Mouse (Mus musculus) ovary, postnatal 14 days (tissue): ENCODE measurements around the gene Gba.
A peak's percentile ranks its signal among the peaks of the same experiment; 100 is the strongest.
"Not testable (repeated sequence)": the region's sequence is repeated elsewhere in the genome, so short reads cannot be mapped to it uniquely, and the experiment has no call there.

Experiments used
- DNase-seq: peaks from one replicate; pipeline ENCODE4 v3.0.0; 2022; ENCODE audit warnings: low spot score

Gene Gba

DNA sequence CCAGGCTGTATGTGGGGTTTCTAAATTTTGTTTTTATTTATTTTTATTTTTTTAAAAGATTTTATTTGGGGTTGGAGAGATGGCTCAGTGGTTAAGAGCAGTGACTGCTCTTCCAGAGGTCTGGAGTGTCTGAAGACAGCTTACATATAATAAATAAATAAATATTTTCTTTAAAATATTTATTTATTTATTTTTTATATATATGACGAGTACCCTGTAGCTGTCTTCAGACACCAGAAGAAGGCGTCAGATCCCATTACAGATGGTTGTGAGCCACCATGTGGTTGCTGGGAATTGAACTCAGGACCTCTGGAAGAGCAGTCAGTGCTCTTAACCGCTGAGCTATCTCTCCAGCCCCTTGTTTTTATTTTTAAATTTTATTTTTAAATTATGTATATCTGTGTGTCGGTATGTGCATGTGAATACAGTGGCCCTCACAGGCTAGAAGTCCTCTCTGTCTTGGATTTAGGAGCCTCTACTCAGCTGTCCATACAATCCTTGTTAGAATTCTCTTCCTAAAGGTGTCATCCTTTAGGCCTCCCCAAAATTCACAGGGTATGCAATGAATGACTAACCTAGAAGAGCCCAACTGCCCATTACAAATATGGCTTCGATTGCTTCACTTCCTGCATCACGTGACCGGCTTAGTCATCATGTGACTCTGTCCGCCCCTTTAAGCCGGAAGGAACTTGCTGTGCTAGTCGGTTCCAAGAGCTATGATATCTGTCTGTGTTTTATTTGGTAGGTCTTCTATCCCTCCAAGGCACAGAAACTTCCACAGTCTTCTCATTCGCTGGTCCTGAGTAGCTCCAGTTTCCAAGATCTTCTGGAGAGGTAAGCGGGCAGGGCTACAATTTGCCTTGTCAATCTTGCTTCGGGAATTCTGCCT, at the start of gene Gba:
Gene Gba, plus strand, starts transcription at position 676 of the 889 bp plus-strand sequence.
- DNase-seq = peak; percentile 82

DNA sequence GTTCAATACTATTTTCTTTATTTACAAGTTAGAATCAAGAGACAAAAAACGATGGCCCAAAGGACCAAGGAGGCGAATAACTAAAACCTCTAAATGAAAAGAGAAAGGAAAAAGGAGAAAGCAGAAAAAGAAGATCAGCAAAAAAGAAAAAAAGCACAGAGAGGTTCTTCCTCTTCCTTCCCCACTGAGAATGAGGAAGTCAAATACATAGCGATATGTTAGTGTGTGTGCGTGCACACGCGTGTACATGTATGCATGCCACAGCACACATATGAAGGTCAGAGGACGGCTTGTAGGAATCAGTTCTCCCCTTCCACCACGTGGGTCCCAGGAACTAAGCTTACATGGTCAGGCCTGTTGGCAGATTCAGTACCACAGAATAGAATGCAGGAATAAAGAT, 45.8 kb upstream of the Gba start:
- no peak for DNase-seq

DNA sequence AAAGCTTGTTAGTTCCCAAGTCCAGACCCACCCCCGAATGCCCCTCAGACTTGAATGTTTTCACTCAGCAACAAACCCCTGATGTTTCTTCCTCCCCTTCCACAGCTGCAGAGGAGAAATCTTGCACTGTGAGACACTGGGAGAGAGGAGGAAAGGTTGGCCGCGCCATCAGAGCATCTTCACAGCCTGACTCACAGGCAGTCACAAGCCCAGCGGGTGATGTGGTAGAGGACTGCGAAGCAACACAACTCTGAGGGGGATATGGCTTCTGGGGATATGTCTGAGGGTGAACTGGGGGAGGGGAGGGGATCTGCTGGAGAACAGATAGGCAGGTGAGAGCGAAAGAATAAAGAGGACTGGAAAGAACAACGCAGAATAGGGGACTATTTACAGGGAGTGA, 44.1 kb upstream of the Gba start:
- no peak for DNase-seq

DNA sequence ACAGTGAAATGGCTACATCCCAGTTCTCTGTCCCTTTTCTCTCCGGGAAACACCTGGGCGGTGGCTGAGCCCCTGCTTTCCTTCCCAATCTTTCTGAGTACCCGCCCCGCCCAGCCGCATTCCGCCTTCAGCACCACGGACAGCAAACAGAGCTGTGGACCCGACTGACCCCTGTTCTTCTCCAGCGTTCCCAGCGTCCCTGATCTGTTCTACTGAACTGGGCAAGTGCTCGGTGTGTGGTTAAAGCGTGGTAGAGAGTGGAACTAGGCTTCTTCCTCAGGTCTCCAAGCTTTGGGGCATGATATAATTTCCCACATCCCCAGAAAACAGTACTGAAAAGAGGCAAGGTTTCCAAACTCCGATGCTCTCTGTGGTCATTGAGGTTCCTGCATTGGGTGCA, 43.5 kb upstream of the Gba start:
- peak; percentile 58 for DNase-seq

DNA sequence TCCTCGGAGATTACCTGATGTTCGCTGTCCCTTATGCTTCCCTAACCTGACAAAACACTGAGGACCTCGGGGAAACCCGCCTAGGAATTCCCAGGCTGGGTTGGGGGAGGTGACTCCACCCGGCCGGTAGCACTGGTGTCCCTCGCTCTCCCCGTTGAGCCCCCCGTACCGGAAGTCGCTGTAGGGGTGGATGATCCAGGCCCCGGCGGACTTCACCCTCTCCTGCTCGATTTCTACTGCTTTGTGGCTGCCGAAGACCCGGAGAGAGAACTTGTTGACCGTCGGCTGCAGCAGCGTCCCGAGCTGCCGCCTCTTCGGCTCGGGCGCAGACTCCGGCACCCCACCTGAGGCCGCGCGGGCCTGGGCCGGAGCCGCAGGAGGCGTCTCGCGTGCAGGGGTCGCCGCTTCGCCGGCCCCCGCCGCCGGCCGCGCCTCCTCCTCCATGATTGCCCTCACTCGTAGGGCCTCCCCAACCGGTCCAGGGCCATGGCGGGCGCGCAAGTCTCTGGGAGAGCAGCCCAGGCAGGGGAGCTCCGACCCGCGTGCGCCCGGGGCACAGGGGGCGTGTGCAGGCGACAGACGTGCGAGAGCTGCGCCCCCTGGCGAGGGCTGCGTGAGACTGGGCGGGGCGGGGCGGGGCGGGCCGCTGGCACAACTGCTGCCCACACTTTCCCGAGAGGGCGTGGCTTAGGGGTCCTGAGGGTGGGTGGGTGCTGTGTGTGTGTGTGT, 42.9 kb upstream of the Gba start, which contains the start of gene Hcn3:
Gene Hcn3, minus strand, starts transcription at position 581 of the 729 bp plus-strand sequence.
- DNase-seq = peak; percentile 55

DNA sequence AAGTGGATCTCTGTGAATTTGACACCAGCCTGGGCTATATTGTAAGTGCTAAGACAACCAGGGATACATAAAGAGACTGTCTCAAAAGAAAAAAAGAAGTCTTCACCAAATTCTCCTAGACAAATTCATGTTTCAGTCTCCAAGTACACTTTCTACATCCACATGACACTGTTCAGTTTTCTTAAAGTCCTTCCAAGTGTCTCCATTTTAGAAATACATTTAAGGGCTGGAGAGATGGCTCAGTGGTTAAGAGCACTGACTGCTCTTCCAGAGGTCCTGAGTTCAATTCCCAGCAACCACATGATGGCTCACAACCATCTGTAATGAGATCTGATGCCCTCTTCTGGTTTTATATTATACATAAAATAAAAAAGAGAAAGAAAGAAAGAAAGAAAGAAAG, 41.5 kb upstream of the Gba start:
- not testable (repeated sequence) for DNase-seq

DNA sequence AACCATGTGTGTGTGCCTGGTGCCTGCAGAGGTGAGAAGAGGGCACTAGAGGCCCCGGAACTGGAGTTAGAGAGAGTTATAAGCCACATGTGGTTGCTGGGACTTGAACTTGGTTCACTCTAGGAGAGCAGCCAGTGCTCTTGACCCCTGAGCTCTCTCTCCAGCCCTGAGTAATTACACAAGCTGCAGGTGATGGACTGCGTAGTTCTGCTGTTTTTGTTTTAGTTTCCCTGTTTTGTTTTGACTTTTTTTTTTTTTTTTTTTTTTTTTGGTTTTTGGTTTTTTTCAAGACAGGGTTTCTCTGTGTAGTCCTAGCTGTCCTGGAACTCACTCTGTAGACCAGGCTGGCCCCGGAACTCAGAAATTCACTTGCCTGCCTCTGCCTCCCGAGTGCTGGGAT, 40.9 kb upstream of the Gba start:
- no peak for DNase-seq

DNA sequence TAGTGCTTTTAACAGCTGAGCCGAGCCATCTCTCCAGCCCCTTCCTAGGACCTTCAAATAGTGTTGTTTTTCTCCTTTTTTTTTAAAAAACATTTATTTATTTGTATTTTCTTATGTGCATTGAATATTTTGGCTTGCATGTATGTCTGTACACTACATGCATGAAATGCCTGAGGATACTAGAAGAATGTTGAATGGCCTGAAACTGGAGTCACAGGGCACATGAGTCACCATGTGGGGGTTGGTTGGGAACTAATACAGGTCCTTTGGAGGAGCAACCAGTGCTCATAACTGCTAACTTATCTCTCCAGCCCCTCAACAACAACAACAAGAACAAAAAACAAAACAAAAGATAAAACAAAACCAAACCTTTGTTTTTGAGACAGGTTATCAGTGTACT, 39.6 kb upstream of the Gba start:
- no peak for DNase-seq

DNA sequence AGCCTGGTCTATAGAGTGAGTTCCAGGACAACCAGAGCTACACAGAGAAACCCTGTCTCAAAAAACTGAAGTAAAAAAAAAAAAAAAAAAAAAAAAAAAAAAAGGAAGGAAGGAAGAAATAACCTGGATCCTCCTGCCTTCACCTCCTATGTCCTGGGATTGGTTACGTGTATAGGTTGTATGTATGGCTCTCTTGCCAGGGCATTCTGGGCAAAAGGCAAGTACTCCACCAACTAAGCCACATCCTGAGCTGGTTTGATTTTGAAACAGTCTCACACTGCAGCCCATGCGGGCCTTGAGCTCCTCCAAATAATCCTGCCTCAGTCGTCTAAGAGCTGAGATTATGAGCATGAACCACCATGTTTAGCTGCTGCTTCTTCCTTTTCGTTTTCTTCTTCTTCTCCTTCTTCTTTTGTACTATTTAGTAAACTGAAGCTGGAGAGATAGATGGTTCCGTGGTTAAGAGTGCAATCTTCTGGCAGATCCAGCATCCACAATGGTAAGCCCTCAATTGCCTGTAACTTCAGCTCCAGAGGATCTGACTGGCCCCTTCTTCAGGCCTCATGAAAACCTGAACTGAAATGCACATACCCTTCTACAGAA, 39.0 kb upstream of the Gba start:
- DNase-seq = no peak

DNA sequence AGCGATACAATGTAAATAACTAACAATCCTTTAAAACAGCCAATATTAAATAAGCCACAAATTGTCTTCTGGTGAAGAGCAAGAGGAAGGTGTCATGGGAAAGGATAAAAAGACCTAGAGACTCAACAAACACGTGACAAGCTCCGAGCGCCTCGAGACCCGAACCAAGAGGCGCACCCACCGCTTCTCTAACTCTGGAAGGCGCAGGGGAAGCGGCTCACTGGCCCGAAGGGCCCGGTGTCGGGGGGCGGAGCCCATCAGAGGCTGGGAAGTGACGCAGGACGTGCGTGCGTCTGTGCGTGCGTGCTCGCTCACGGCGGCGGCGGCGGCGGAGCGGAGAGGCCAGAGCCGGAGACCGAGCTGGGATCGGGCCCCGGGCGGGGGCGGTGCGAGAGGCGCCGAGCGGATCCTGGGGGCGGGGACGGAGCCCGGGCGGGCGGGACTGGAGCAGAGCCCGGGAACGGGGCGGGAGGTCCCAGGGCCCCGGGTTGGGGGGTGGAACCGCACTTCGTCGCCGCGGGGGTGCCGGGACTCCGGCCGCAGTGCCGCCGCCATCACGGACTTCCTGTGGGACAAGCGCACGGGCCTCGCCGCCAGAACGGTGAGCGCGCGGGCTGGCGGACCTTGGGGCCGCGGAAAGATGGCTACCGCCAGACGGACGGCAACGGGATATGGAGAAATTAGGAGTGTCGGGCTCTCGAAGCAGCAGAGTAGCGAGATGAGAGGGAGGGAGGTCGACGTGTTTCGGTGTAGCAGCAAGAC, 38.0 kb upstream of the Gba start, which contains the start of gene Clk2:
Gene Clk2, plus strand, starts transcription at position 290 of the 762 bp plus-strand sequence.
- DNase-seq = peak; percentile 88

DNA sequence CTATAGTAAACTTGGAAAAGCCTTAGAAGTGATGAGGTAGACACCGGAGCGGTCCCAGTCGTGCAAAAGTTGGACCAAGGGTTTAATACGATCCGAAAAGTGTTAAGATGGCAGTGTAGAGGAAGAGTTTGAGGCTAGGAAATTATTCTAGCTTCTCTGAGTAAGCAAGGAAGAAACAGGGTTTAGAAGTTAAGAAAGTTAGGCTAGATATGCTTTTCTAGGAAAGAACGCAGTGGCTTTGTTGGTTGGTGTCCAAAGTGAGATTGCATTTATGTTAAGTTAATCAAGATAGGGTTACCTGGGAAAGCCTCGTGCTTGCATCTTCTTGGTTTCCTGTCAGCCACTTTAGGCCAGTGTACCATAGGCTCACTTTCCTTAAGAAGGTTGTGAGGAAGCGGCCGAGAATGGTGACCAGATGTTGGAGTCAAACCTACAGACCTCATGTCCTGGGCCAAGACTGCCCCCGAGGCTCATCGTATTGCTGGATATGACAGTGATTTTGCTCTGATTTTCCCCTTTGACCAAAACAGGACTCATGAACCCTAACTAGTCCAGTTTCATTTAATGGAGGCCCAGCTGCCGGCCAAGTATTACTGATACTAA, 37.4 kb upstream of the Gba start:
- DNase-seq = no peak

DNA sequence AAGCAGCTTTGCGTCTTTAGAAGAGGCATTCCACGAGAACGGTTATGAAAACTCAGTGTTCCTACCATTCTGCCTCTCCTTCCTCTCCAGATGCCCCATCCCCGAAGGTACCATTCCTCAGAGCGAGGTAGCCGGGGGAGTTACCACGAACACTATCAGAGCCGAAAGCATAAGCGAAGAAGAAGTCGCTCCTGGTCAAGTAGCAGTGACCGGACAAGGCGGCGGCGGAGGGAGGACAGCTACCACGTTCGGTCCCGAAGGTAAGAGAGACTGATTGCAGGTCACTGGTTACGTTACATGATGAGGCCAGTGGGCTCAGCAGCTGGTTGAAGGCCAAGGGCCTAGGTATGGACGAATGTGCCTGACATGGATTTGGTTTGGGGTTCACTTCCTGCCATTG, 35.8 kb upstream of the Gba start:
- DNase-seq = no peak

DNA sequence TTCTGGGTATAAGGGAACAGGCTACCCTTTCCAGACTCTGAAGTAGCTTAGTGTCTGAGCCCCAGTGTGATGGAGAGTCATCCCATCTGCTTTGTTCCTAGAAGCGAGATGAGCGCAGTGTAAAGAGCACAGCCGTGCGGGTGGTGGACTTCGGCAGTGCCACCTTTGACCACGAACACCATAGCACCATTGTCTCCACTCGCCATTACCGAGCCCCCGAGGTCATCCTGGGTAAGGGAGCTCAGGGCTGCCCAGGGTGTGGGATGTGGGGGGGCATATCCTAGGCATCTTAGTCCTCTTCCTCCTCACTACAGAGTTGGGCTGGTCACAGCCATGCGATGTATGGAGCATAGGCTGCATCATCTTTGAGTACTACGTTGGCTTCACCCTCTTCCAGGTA, 27.9 kb upstream of the Gba start:
- DNase-seq = no peak

DNA sequence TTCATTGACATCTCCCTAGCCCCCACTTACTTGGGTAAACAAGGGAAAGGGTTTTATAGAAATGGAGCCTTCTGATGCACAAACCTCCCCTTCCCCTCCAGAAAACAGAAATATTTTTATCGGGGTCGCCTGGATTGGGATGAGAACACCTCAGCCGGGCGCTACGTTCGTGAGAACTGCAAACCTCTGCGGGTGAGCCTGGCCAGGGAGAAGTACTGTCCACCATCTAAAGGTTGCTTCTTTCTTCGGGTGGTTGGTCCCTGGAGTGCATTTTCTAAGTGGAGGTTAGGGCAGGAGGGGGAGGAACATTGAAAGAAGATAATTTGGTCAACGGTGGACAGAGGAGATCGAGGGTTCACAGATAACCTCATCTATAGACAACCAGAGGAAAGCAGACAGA, 27.2 kb upstream of the Gba start:
- DNase-seq = no peak

DNA sequence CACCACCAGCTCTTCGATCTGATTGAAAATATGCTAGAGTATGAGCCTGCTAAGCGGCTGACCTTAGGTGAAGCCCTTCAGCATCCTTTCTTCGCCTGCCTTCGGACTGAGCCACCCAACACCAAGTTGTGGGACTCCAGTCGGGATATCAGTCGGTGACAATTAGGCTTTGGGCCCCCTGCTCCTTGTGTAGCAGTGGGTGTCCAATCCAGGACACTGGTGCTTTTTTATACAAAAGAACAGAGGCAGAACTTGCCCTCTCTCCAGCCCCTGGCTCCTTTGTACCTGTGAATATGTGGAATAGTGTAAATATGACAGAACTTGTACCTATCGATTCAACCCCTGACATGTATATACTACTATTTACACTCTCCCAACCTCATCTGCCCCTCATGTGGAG, 26.3 kb upstream of the Gba start:
- no peak for DNase-seq

DNA sequence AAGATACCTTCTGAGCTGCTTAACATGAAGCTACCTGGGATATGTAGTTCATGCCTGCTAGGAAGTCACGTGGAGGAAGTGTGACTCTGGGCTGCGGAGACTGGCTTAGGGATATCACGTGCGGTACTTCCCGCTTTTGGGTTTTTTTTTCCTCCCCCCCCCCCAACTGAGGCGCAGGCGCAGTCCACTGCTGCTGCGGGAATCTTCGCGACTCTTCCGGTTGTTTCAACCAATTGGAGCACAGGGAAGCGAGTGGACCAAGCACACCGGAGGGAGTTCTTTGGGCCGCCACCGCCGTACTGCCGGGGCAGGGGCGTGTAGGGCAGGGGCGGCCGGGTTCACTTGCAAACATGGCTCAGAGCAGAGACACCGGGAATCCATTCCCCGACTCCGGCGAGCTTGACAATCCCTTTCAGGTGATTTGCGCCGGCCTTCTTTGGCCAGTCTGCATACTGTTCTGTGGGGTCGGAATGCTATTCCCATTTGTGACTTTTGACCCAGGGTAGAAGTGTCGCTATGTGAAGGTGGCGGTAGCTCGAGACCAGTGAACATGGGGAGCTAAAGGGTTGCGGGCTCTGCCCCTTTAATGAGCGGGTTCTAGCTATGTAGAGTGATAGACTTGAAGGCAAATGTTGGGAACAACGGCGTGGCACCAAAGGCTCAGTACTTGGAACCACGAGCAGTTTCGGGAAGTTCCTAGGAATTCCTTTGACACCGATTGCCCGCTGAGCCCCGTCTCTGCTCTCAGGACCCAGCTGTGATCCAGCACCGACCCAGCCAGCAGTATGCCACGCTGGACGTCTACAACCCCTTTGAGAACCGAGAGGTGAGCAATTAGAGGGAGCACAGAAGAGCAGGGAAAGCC, 25.3 kb upstream of the Gba start, which contains the start of gene Scamp3:
Gene Scamp3, plus strand, starts transcription at position 232 of the 865 bp plus-strand sequence.
- peak; percentile 69 for DNase-seq

DNA sequence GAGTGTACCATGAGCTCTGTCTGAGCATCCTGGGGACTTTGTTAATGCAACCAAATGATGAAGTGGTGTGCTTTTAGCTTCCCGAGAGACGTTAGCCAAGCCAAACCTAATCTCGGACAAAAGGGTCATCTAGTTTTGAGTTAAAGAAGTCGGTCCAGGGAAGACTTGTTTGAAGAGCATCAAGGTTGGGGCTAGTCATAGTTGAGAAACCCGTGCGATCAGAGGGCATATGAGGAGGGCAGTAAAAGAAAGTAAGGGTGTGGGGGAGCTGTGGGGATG, 24.7 kb upstream of the Gba start:
- DNase-seq = no peak

DNA sequence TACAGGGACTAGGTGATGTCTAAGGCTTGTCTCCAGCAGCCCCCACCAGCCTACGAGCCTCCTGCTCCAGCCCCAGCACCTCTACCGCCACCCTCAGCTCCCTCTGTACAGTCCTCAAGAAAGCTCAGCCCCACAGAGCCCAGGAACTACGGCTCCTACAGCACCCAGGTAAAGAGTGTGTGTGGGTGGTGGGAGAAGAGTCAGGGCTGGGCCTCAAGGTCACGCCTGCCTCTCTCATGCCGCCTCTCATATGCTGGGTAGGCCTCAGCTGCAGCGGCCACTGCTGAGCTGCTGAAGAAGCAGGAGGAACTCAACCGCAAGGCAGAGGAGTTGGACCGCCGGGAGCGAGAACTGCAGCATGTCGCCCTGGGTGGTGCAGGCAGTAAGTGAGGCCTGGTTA, 23.7 kb upstream of the Gba start:
- no peak for DNase-seq

DNA sequence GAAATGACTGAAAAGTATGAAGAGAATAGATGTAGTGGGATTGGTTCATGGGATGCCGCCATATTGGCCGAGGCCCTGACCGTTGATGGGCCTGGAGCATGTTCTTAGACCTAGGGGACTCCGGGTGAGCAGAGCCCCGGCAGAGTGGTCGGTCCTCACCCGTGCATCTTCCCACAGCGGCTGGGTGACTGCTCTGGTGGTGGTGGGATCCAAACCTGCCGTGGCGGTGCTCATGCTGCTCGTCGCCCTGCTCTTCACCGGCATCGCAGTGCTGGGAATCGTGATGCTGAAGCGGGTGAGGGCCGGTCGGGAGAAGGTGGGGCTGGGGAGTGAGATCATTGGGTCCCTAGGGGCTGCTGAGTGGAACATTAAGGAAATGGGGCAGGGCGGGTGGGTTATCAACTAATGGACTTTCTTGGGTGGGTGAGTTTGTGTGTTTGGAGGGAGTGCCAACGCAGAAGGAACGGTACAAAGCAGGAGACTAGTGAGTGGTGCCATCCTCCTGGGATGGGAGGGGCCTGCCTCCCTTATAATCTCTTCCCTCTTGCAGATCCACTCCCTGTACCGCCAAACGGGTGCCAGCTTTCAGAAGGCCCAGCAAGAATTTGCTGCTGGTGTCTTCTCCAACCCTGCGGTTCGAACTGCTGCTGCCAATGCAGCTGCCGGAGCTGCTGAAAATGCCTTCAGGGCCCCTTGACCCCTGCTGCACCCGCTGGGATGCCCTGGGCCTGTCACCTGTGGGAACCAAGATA, 20.8 kb upstream of the Gba start:
- no peak for DNase-seq

DNA sequence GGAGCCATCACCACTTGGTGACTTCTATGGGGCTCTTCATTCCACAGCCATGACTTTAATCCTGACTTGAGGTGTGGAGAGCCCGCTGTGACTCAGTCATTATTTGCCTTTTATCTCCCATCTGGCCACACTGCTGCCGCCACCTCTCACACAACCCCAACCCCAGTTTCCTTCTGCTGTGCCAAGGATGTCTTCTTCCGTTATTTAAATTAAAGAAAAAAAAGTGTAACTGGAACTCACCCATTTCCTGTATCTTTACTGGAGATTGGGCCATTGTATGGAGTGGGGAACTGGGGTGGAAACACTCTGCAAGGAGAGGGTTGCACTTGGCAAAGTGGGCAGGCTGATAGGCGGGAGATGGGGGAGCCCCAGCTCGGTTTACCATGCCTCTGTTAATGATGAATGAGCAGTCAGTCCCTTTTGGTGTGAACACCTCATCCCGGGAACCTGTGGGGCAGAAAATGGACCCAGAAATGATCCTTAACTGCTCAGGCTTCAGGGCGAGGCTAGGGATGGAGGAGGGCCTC, 20.1 kb upstream of the Gba start:
- no peak for DNase-seq
